Mouse (Mus musculus) lung, postnatal 25 days (tissue): ENCODE measurements around the gene Dcbld1.
"Not testable (repeated sequence)": the region's sequence is repeated elsewhere in the genome, so short reads cannot be mapped to it uniquely, and the experiment has no call there.

Experiments used
- DNase-seq: peaks from one replicate; pipeline ENCODE4 v3.0.0; 2022; ENCODE audit warnings: low spot score

Dcbld1 gene

DNA sequence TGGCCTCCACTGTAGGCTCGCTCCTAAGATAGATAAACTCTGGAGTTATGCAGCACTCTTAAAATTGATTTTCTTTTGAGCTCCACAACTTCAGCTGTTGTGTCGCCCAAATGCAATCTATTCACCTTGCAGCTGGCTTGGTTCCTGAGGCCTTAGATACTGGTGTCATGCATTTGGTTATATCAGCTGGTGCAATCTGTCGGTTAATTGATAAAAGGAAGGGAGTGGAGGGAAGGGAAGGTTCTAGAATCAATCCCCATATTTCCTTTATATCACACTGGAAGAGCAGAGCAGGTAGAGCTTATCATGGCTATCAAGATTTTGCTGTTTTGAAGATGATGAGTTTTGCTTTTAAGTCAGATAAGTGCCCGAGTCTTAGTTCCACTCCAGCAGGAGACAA is 26.8 kb downstream of the Dcbld1 start:
- DNase-seq, result no peak

GRCm38 (mm10) chr10:52264162-52264561 is 30.7 kb downstream of the Dcbld1 start:
- DNase-seq, result no peak

DNA sequence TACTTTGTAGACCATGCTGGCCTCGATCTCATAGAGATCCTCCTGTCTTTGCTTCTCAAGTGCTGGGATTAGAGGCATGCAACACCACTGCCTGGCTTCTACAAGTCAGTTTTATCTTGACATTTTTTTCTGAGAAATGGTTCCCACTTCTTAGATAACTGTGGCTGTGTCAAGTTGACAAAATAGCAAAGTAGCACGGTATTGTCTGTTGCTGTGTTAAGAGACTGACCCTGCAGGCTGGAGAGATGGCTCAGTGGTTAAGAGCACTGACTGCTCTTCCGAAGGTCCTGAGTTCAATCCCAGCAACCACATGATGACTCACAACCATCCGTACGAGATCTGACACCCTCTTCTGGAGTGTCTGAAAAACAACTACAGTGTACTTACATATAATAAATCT is 35.5 kb downstream of the Dcbld1 start:
- no peak for DNase-seq

DNA sequence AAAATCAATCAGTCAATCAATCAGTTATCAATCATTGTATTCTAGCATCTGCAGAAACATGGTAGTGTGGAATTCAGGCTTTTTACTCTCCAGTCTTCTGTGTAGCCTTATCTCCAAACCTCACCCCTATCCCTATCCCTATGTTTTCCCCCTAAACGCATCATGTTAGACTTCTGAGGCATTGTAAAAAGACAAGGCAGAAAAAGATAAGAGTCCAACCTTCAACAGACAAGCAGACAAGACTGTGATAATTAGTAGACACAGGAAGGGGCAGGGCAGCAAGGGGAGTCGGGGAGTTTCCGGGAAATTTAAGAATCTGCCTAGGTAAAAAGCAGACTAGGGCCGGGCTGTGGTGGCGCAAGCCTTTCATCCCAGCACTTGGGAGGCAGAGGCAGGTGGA is 38.0 kb downstream of the Dcbld1 start:
- DNase-seq, result no peak

- no peak for DNase-seq
Measured at GRCm38 (mm10) chr10:52273012-52273411, 39.6 kb downstream of the Dcbld1 start.

GRCm38 (mm10) chr10:52274001-52274909 is 40.8 kb downstream of the Dcbld1 start:
- no peak for DNase-seq

GRCm38 (mm10) chr10:52274910-52275604 is 41.6 kb downstream of the Dcbld1 start:
- no peak for DNase-seq

DNA sequence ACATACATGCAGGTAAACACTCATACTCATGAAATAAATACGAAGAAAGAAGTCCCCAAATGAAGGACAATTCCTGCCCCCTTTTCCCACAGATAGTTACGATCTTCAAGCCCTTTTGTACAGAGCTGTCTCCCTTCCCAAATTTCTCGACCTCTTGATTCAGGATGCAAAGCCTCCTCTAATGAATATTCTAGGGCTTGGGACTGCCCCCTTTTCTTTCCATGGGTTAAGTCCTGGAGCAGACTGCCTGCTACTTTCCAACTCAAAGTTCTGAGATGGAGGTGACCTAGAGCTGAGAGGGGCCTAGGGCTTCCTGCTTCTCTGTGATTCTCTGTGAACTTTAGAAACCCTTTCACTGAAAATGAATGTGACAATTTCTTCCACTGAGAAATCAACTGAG is 43.2 kb downstream of the Dcbld1 start:
- DNase-seq, result no peak

GRCm38 (mm10) chr10:52277564-52277963 is 44.1 kb downstream of the Dcbld1 start:
- not testable (repeated sequence) for DNase-seq

- DNase-seq, result peak; percentile 73
Measured at GRCm38 (mm10) chr10:52278011-52278434, 44.6 kb downstream of the Dcbld1 start.

DNA sequence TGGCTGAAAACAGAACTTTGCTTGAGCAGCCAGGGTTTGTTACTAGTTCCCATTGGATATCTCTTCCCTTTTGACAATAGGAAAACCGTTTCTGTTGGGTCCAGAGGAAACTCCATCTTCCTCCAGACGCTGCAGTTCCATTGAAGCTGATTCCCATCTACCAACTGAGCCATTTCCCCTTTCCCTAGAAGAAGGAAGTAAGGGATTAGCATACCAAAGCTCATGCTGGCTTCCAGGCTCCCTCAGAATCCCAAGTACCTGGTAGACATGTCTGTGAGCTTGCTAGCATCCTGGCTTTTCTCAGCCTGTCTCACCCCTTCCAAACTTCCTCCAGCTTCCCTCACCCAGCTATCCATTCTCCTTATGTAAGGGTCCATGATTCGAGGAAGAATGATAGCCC is 45.4 kb downstream of the Dcbld1 start:
- DNase-seq, result no peak

DNA sequence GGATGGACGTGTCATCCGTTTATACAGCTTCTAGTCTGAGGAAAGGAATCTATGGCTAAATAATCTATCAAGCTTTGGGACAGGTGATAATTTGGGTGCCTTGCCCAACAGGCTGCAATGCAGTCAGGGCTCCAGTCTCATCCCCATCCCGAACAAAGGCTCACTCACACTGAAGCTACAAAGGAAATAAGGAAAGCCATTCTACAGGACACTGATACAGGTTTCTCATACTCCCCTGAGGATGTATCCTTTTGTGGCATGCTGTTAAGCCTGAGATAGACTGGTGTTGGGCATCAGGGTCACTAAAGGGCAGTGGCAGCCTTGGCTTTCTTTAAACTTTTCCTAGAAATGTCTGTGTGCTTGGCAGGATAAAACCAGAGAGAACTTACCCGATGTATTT is 46.5 kb downstream of the Dcbld1 start:
- DNase-seq, result no peak

- peak; percentile 26 for DNase-seq
Measured at GRCm38 (mm10) chr10:52280623-52281022, 47.2 kb downstream of the Dcbld1 start.

- no peak for DNase-seq
Measured at GRCm38 (mm10) chr10:52281337-52281736, 47.9 kb downstream of the Dcbld1 start.

DNA sequence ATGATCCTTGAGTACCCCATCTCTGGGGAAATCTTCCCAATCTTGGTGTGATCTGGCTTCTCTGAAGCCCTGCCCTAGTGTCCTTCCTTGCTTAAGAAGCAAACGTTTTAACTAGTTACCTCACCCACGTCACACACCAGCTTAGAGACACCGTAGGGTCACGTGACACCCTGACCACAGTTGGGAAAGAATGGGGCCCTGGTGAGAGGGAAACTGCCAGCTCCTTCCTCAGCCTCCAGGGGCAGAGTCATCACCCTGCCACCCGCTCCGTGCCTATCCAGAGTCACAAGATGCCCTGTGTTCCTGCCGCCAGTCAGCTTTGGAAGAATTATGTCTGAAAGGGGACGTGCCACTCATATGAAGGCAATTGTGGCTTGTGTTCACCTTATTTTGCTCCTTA is 51.2 kb downstream of the Dcbld1 start:
- no peak for DNase-seq

DNA sequence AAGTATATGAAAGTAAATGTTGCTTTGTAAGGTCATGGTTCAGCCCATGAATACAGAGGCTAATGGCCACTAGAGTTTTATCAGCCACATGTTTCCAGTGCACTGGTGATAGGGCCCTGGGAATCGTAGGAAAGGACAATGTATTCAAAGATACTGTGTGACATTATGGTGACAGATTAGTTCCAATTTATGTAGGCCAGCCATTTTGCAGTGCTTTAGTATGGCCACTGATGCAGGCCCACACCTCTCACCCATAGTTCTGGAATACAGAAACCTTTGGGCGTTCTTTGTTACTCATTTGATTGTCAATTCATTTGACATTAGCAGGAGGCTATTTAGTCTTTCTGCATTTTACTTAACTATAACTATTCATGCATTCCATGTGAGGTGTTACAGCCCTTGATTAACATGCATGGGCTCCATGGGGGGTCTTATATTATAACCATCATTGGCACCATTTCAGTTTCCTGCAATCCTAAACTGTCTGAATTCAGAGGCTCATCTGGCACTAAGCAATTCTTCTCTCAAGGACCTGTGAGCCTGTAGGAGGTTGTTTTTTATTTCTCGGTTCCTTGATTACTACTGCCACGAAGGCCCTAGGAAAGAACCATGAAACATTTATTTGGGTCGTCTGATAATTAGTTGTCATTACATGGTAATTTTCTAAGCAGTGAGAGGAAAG is 54.6 kb downstream of the Dcbld1 start:
- DNase-seq, result no peak

DNA sequence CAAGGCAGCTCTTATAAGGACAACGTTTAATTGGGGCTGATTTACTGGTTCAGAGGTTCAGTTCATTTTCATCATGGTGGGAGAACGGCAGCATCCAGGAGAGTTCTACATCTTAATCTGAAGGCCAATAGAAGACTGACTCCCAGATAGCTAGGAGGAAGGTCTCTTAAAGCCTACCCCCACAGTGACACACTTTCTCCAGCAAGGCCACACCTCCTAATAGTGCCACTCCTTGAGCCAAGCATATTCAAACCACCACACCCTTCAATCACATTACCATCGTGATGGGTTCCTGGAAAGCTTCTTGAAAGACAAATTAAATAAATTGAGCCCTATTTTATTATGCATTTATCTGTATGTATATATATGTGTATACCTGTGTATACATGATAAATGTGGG is 55.8 kb downstream of the Dcbld1 start:
- no peak for DNase-seq

GRCm38 (mm10) chr10:52292391-52292790 is 59.0 kb downstream of the Dcbld1 start:
- not testable (repeated sequence) for DNase-seq

GRCm38 (mm10) chr10:52293921-52294577 is 60.6 kb downstream of the Dcbld1 start:
- DNase-seq, result no peak

GRCm38 (mm10) chr10:52295934-52296333 is 62.5 kb downstream of the Dcbld1 start:
- DNase-seq, result no peak

- not testable (repeated sequence) for DNase-seq
Measured at GRCm38 (mm10) chr10:52298568-52298967, 65.1 kb downstream of the Dcbld1 start.

DNA sequence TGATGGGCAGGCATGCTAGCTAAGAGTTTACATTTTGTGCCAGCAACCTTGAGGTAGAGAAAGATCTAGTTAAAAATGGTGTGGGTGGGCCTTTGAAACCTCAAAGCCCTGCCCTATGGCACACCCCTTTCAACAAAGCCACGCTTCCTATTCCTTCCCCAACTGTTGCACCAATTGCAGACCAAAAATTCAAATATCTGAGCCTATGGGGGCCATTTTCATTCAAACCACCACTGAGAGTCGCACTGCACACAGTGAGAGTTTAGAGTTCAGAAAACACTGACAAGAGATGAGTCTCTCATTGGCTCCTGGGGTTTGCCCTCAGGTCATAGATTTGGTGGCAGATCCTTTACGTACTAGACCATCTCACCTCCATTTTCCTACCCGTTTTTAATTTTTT is 68.3 kb downstream of the Dcbld1 start:
- no peak for DNase-seq
